14 mouse cellular contexts compared by ENCODE assay signal in the genomic region with DNA sequence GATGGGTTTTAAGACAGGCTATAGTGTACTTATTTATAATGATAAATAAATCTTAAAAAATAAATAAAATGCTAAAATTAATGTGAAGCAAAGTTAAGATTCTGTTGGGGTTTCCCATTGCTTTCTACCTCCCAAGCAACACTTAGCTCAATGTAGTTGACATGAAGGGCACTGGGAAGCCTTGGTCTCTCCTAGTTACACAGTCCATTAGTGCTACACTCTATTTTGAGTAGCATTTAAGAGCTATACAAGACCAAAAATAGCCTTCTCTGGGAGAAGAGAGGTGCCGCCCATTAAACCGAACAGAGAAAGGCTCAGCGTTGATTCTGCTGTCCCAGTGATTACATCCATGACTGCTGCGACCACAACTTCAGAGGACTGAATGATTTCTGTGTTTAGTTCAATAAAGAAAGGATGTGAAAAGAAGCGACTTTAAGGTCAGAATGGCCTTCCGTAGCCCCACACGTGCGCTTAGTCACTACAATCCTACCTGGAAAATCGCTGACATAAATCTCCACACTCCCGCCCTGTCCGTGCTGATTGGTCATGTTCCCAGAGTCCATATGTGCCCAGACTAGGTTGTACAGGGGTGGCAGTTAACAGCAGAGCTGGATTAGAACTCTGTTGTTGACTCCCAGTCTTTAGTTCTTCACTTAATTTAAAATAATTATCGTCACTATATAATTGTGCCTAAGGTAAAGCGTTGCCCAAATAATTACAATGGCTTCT.
DNase-seq lines count a peak whose midpoint lies in the region; ATAC-seq and TF ChIP-seq lines count a peak whose summit lies in the region.
"Had no signal": no experiment of that assay in that cellular context is flagged by ENCODE, and none has a peak within 500 bp of the region (broad histone marks: within the 10 kb centered on the region; RNA-seq: fewer than 3 reads in every experiment).

No protein-coding gene starts in this region.

- intact Hi-C loops in heart, postnatal 25 days (cut with DNase I) = loop anchor here (5.0 to 10.0 kb wide), 2 partner anchors 175 to 462 kb away; no protein-coding TSS in a partner anchor

- peaks cover 14% of the 10 kb centered on the region for H3K4me1 ChIP-seq in heart, embryonic 10.5 days
- H3K4me1 ChIP-seq in heart, embryonic 13.5 days = peaks cover 33% of the 10 kb centered on the region
- peaks cover 2 to 22% of the 10 kb centered on the region in 2 experiments for H3K4me1 ChIP-seq in heart, embryonic 14.5 days (ENCODE audit: control insufficient read depth in 2 of 2, insufficient read depth in 2 of 2, low read length in 2 of 2)
- no peaks in the 10 kb centered on the region for H3K4me1 ChIP-seq in forebrain, postnatal 0 days (ENCODE audit: insufficient read depth)
- H3K4me1 ChIP-seq: embryonic facial prominence, embryonic 10.5 days; forebrain, embryonic 13.5 days; intestine, embryonic 15.5 days had no signal

- peak overlapping the region; percentile 58; the same call in 1 of the 2 replicates for H3K9ac ChIP-seq in heart, embryonic 13.5 days
- H3K9ac ChIP-seq in heart, embryonic 14.5 days (ENCODE audit: low read length) = no peak overlapping the region
- no peak overlapping the region for H3K9ac ChIP-seq in forebrain, postnatal 0 days
- H3K9ac ChIP-seq: forebrain, embryonic 13.5 days; hindbrain, embryonic 14.5 days; intestine, embryonic 15.5 days had no signal

- no peak for ATAC-seq in heart, embryonic 13.5 days (ENCODE audit: extremely low read depth, insufficient number of reproducible peaks, low FRiP score, low TSS enrichment)
- peak; percentile 69; the same call in 1 of the 2 replicates for ATAC-seq in heart, embryonic 14.5 days (ENCODE audit: insufficient number of reproducible peaks, insufficient read depth, low FRiP score, low read depth)
- ATAC-seq in forebrain, postnatal 0 days = no peak
- ATAC-seq: forebrain, embryonic 13.5 days; intestine, embryonic 15.5 days had no signal

- peak overlapping the region; percentile 81 for H3K27ac ChIP-seq in heart, embryonic 10.5 days
- H3K27ac ChIP-seq in heart, embryonic 13.5 days (replicated peaks) = peak overlapping the region; percentile 89
- peak overlapping the region; percentile 87 to 95 for H3K27ac ChIP-seq in heart, embryonic 14.5 days (replicated peaks in 1 of 2; ENCODE audit: control insufficient read depth in 1 of 2, insufficient read depth in 1 of 2, low read depth in 2 of 2, low read length in 2 of 2)
- no peak overlapping the region for H3K27ac ChIP-seq in forebrain, postnatal 0 days (ENCODE audit: low read depth, low read length)
- H3K27ac ChIP-seq: embryonic facial prominence, embryonic 10.5 days; forebrain, embryonic 13.5 days; hindbrain, embryonic 14.5 days; intestine, embryonic 15.5 days had no signal

- no peak for DNase-seq in heart, embryonic 10.5 days (ENCODE audit: low spot score)
- no peak for DNase-seq in heart, postnatal 25 days (ENCODE audit: low spot score)
- DNase-seq in heart, postnatal 4 days = peak; percentile 19
- DNase-seq in forebrain, postnatal 0 days = no peak
- DNase-seq: adrenal gland, adult 2 months; adrenal gland, postnatal 25 days; gastrocnemius, postnatal 36 days; kidney, adult 18-20 months had no signal

- no peaks in the 10 kb centered on the region for H3K27me3 ChIP-seq in heart, embryonic 10.5 days (ENCODE audit: insufficient read depth, poor library complexity, severe bottlenecking)
- H3K27me3 ChIP-seq in heart, embryonic 13.5 days (replicated peaks) = no peaks in the 10 kb centered on the region
- no peaks in the 10 kb centered on the region for H3K27me3 ChIP-seq in heart, embryonic 14.5 days (ENCODE audit: control insufficient read depth, insufficient read depth, low read length)
- H3K27me3 ChIP-seq in forebrain, postnatal 0 days (ENCODE audit: insufficient read depth, low read length) = no peaks in the 10 kb centered on the region
- H3K27me3 ChIP-seq: forebrain, embryonic 13.5 days; intestine, embryonic 15.5 days had no signal

- peak overlapping the region; percentile 53 for H3K4me2 ChIP-seq in heart, embryonic 13.5 days
- H3K4me2 ChIP-seq in heart, embryonic 14.5 days (ENCODE audit: low read length) = peak overlapping the region; percentile 51
- H3K4me2 ChIP-seq in forebrain, postnatal 0 days (ENCODE audit: low read depth) = no peak overlapping the region
- H3K4me2 ChIP-seq: forebrain, embryonic 13.5 days; hindbrain, embryonic 14.5 days; intestine, embryonic 15.5 days had no signal

- no peaks in the 10 kb centered on the region for H3K9me3 ChIP-seq in heart, embryonic 10.5 days
- H3K9me3 ChIP-seq in heart, embryonic 13.5 days = no peaks in the 10 kb centered on the region
- H3K9me3 ChIP-seq in heart, embryonic 14.5 days (ENCODE audit: control insufficient read depth, low read length) = no peaks in the 10 kb centered on the region
- H3K9me3 ChIP-seq in forebrain, postnatal 0 days (ENCODE audit: low read length) = no peaks in the 10 kb centered on the region
- H3K9me3 ChIP-seq: embryonic facial prominence, embryonic 10.5 days; forebrain, embryonic 13.5 days; intestine, embryonic 15.5 days had no signal

- H3K4me3 ChIP-seq in heart, embryonic 10.5 days = no peak overlapping the region
- H3K4me3 ChIP-seq in heart, embryonic 13.5 days = peak overlapping the region; percentile 22
- peak overlapping the region; percentile 6 to 28; a peak in 1 of 4 replicates for H3K4me3 ChIP-seq in heart, embryonic 14.5 days (ENCODE audit: control insufficient read depth in 1 of 2, insufficient read depth in 1 of 2, low read depth in 1 of 2, low read length in 2 of 2)
- no peak overlapping the region for H3K4me3 ChIP-seq in forebrain, postnatal 0 days (ENCODE audit: low read depth, low read length)
- H3K4me3 ChIP-seq: embryonic facial prominence, embryonic 10.5 days; forebrain, embryonic 13.5 days; intestine, embryonic 15.5 days had no signal

- H3K36me3 ChIP-seq in heart, embryonic 10.5 days = peaks cover 32% of the 10 kb centered on the region; the same call in 1 of the 2 replicates
- peaks cover 41% of the 10 kb centered on the region for H3K36me3 ChIP-seq in heart, embryonic 13.5 days
- H3K36me3 ChIP-seq in heart, embryonic 14.5 days (ENCODE audit: control insufficient read depth, insufficient read depth, low read length) = peaks cover 37% of the 10 kb centered on the region
- peaks cover 11% of the 10 kb centered on the region for H3K36me3 ChIP-seq in forebrain, postnatal 0 days (ENCODE audit: insufficient read depth)

- WGBS in heart, embryonic 10.5 days = 56% methylated on average over 13 of the region's 13 CpGs
- 52% methylated on average over 13 of the region's 13 CpGs for WGBS in heart, embryonic 13.5 days
- WGBS in heart, embryonic 14.5 days = 48% methylated on average over 13 of the region's 13 CpGs
- WGBS in forebrain, postnatal 0 days = 88% methylated on average over 13 of the region's 13 CpGs

- TF ChIP-seq CTCF in forebrain, postnatal 0 days (IDR thresholded peaks at IDR 0.05; ENCODE audit: low read depth) = no peak

Comparison
In these comparisons a context has a peak if more than half of its experiments do, and no peak if none do; other contexts are left out.
1. H3K4me3 ChIP-seq: peak in heart, embryonic 13.5 days (single experiment) and heart, embryonic 14.5 days (2 of 2); none in heart, embryonic 10.5 days (single experiment) and forebrain, postnatal 0 days (single experiment).